Mouse (Mus musculus) induced T-regulatory cell, adult 2 months (primary cell): ENCODE data around the gene 1700007K13Rik.
"Not testable (repeated sequence)": the region's sequence is repeated elsewhere in the genome, so short reads cannot be mapped to it uniquely, and the experiment has no call there.

Experiments
- DNase-seq: peaks from one replicate; pipeline ENCODE4 v3.0.0-alpha.2; 2012; ENCODE audit warnings: low read depth

The 1700007K13Rik gene

GRCm38 (mm10) chr2:28465836-28466518 lies at the start of gene 1700007K13Rik:
TSS of gene 1700007K13Rik (minus strand) at chr2:28466332.
- peak; percentile 79 for DNase-seq

- DNase-seq, result peak; percentile 99
Measured at GRCm38 (mm10) chr2:28514489-28514888, 48.4 kb upstream of the 1700007K13Rik start.

GRCm38 (mm10) chr2:28513431-28514370 lies 47.6 kb upstream of the 1700007K13Rik start:
- DNase-seq, result peak; percentile 77

- peak; percentile 83 for DNase-seq
Measured at GRCm38 (mm10) chr2:28512798-28513401, 46.8 kb upstream of the 1700007K13Rik start, which contains the start of gene Ralgds. TSS of gene Ralgds (plus strand) at chr2:28513125.

GRCm38 (mm10) chr2:28511600-28511999 lies 45.5 kb upstream of the 1700007K13Rik start:
- peak; percentile 60 for DNase-seq

GRCm38 (mm10) chr2:28506291-28506690 lies 40.2 kb upstream of the 1700007K13Rik start:
- DNase-seq, result no peak

- DNase-seq, result no peak
Measured at GRCm38 (mm10) chr2:28505795-28506194, 39.7 kb upstream of the 1700007K13Rik start, which contains the start of gene Gm10134. TSS of gene Gm10134 (plus strand) at chr2:28506095.

- DNase-seq, result no peak
Measured at GRCm38 (mm10) chr2:28504676-28505075, 38.5 kb upstream of the 1700007K13Rik start.

GRCm38 (mm10) chr2:28502987-28503386 lies 36.9 kb upstream of the 1700007K13Rik start:
- no peak for DNase-seq

GRCm38 (mm10) chr2:28498431-28498830 lies 32.3 kb upstream of the 1700007K13Rik start:
- no peak for DNase-seq

GRCm38 (mm10) chr2:28497561-28497960 lies 31.4 kb upstream of the 1700007K13Rik start:
- DNase-seq, result no peak

GRCm38 (mm10) chr2:28496671-28497070 lies 30.5 kb upstream of the 1700007K13Rik start, which contains the start of gene Gbgt1:
TSS of gene Gbgt1 (plus strand) at chr2:28496891.
- no peak for DNase-seq

- no peak for DNase-seq
Measured at GRCm38 (mm10) chr2:28495801-28496595, 29.9 kb upstream of the 1700007K13Rik start.

GRCm38 (mm10) chr2:28495207-28495756 lies 29.1 kb upstream of the 1700007K13Rik start:
- DNase-seq, result peak; percentile 35

- no peak for DNase-seq
Measured at GRCm38 (mm10) chr2:28494521-28494920, 28.4 kb upstream of the 1700007K13Rik start.

GRCm38 (mm10) chr2:28483861-28484260 lies 17.7 kb upstream of the 1700007K13Rik start:
- DNase-seq, result no peak

GRCm38 (mm10) chr2:28479208-28480204 lies 13.4 kb upstream of the 1700007K13Rik start:
- no peak for DNase-seq

GRCm38 (mm10) chr2:28477993-28478392 lies 11.9 kb upstream of the 1700007K13Rik start:
- not testable (repeated sequence) for DNase-seq

- DNase-seq, result not testable (repeated sequence)
Measured at GRCm38 (mm10) chr2:28472011-28472410, 5.9 kb upstream of the 1700007K13Rik start.

- no peak for DNase-seq
Measured at GRCm38 (mm10) chr2:28470591-28470990, 4.5 kb upstream of the 1700007K13Rik start.
